Mouse (Mus musculus) G1E (cell line): ENCODE data around the gene Gm12185. TPM values are rescaled to one million over a fixed set of nuclear protein-coding genes. Genes with fewer than 3 reads are reported as not detected.
"Not testable (repeated sequence)": the region's sequence is repeated elsewhere in the genome, so short reads cannot be mapped to it uniquely, and the experiment has no call there.

Experiments used
- ATAC-seq: 2 replicates; pipeline ENCODE4 v1.8.0; 2016; ENCODE audit warnings: mild to moderate bottlenecking; ENCODE audit not compliant: insufficient number of reproducible peaks, poor library complexity, low FRiP score, severe bottlenecking; ENCODE audit errors: extremely low read depth
- DNase-seq: peaks from one replicate; pipeline ENCODE4 v3.0.0; 2012; ENCODE audit warnings: low spot score
- H3K27me3 ChIP-seq: 2 replicates; pipeline ENCODE4 v1.6.1; 2012; ENCODE audit warnings: mild to moderate bottlenecking, low read length, inconsistent platforms; ENCODE audit not compliant: insufficient read depth
- H3K36me3 ChIP-seq: replicated peaks from 2 replicates; pipeline ENCODE3; 2012; ENCODE audit warnings: mild to moderate bottlenecking, inconsistent platforms
- H3K4me1 ChIP-seq: 2 replicates; pipeline ENCODE4 v1.6.1; 2012; ENCODE audit warnings: low read depth, low read length, inconsistent platforms, mixed read lengths; ENCODE audit not compliant: insufficient read depth
- H3K4me3 ChIP-seq: 2 replicates; pipeline ENCODE4 v1.5.1; 2012; ENCODE audit warnings: low read depth, mild to moderate bottlenecking, inconsistent platforms, low read length, moderate library complexity, mixed read lengths
- H3K9me3 ChIP-seq: replicated peaks from 2 replicates; pipeline ENCODE4 v1.6.1; 2012; ENCODE audit warnings: inconsistent platforms
- polyA plus RNA-seq: library from polyadenylated mRNA; stranded (reverse); fragments of >175 nt; gene quantifications from 2 replicates; pipeline ENCODE4 v1.2.3, GENCODE M21; 2012
- total RNA-seq, 2 experiments: library from RNA; stranded (forward) in 1 of 2; stranded (reverse) in 1 of 2; fragments of 200-1000 nt in 1 of 2; fragments of >200 nt in 1 of 2; fragmentation: Nextera tagmentation in 1 of 2; gene quantifications; 2 replicates each; pipeline ENCODE4 v1.2.3; 2014 to 2017

Gm12185 gene
- total and polyA plus RNA-seq, 3 experiments = 0.15 to 0.33 TPM; not detected in 1

GRCm38 (mm10) chr11:48978240-48978939, 13.6 kb downstream of the Gm12185 start, which contains the start of gene Olfr56:
Olfr56 (plus strand) TSS chr11:48978889.
- not testable (repeated sequence) for H3K4me1 ChIP-seq, H3K36me3 ChIP-seq, DNase-seq, H3K9me3 ChIP-seq, H3K27me3 ChIP-seq, H3K4me3 ChIP-seq
- peak; percentile 54; the same call in 1 of the 2 replicates for ATAC-seq

- H3K4me1 ChIP-seq = not testable (repeated sequence)
These were observed 17.3 kb downstream of the Gm12185 start for GRCm38 (mm10) chr11:48974686-48975085.

GRCm38 (mm10) chr11:48946090-48946489, 45.9 kb downstream of the Gm12185 start, which contains the start of gene Psme2b:
Psme2b (minus strand) TSS chr11:48946190.
- ATAC-seq, H3K36me3 ChIP-seq: not testable (repeated sequence)

More at GRCm38 (mm10) chr11:48974686-48975085, 17.3 kb downstream of the Gm12185 start:
- H3K36me3 ChIP-seq, ATAC-seq, H3K4me3 ChIP-seq, H3K27me3 ChIP-seq, H3K9me3 ChIP-seq, DNase-seq: not testable (repeated sequence)

GRCm38 (mm10) chr11:48939286-48939685, 52.7 kb downstream of the Gm12185 start:
- not testable (repeated sequence) for H3K27me3 ChIP-seq, ATAC-seq, H3K4me1 ChIP-seq, H3K36me3 ChIP-seq, H3K4me3 ChIP-seq, DNase-seq, H3K9me3 ChIP-seq

More at GRCm38 (mm10) chr11:48946090-48946489, 45.9 kb downstream of the Gm12185 start, which contains the start of gene Psme2b:
- not testable (repeated sequence) for H3K4me3 ChIP-seq, H3K9me3 ChIP-seq, H3K27me3 ChIP-seq, DNase-seq, H3K4me1 ChIP-seq

GRCm38 (mm10) chr11:48935291-48935690, 56.7 kb downstream of the Gm12185 start:
- not testable (repeated sequence) for H3K27me3 ChIP-seq, ATAC-seq, DNase-seq, H3K4me3 ChIP-seq, H3K4me1 ChIP-seq, H3K9me3 ChIP-seq, H3K36me3 ChIP-seq

- H3K4me3 ChIP-seq, H3K4me1 ChIP-seq, DNase-seq, ATAC-seq, H3K36me3 ChIP-seq, H3K9me3 ChIP-seq, H3K27me3 ChIP-seq: not testable (repeated sequence)
These were observed 58.1 kb downstream of the Gm12185 start for GRCm38 (mm10) chr11:48933923-48934322.

GRCm38 (mm10) chr11:48933422-48933821, 58.6 kb downstream of the Gm12185 start:
- H3K9me3 ChIP-seq, DNase-seq, ATAC-seq: not testable (repeated sequence)

GRCm38 (mm10) chr11:48928068-48928467, 64.0 kb downstream of the Gm12185 start:
- not testable (repeated sequence) for ATAC-seq, DNase-seq, H3K4me3 ChIP-seq, H3K9me3 ChIP-seq, H3K27me3 ChIP-seq, H3K36me3 ChIP-seq
- peaks cover 22% of the 10 kb centered on the region for H3K4me1 ChIP-seq

More at GRCm38 (mm10) chr11:48933422-48933821, 58.6 kb downstream of the Gm12185 start:
- not testable (repeated sequence) for H3K36me3 ChIP-seq, H3K27me3 ChIP-seq, H3K4me3 ChIP-seq, H3K4me1 ChIP-seq

GRCm38 (mm10) chr11:48926437-48926836, 65.6 kb downstream of the Gm12185 start:
- H3K4me3 ChIP-seq, H3K27me3 ChIP-seq, ATAC-seq, H3K9me3 ChIP-seq, H3K36me3 ChIP-seq, DNase-seq: not testable (repeated sequence)
- peaks cover 22% of the 10 kb centered on the region for H3K4me1 ChIP-seq

GRCm38 (mm10) chr11:48923818-48924217, 68.2 kb downstream of the Gm12185 start:
- not testable (repeated sequence) for H3K4me3 ChIP-seq, H3K36me3 ChIP-seq, H3K27me3 ChIP-seq, DNase-seq, H3K9me3 ChIP-seq, ATAC-seq
- H3K4me1 ChIP-seq = peaks cover 22% of the 10 kb centered on the region
